Mouse (Mus musculus) kidney, postnatal 0 days (tissue): ENCODE measurements around the gene Dpagt1. TPM values are rescaled to one million over a fixed set of nuclear protein-coding genes. Genes with fewer than 3 reads are reported as not detected.
A peak's percentile ranks its signal among the peaks of the same experiment; 100 is the strongest.
"Not testable (repeated sequence)": the region's sequence is repeated elsewhere in the genome, so short reads cannot be mapped to it uniquely, and the experiment has no call there.

ENCODE experiments used
- ATAC-seq: fragments of 200-750 bp; cut with Nextera tagmentation; replicated peaks from 2 replicates; pipeline ENCODE4 v1.8.0; 2017; ENCODE audit warnings: low read depth, moderate number of reproducible peaks, moderate TSS enrichment, moderate library complexity; ENCODE audit not compliant: low FRiP score
- DNase-seq: peaks from one replicate; pipeline ENCODE4 v3.0.0-alpha.2; 2016; ENCODE audit warnings: low spot score
- H3K27ac ChIP-seq: fragments of 300-500 bp; sonication (generic); 2 replicates; pipeline ENCODE4 v1.5.1; 2014; ENCODE audit warnings: mild to moderate bottlenecking
- H3K27me3 ChIP-seq: fragments of 300-500 bp; sonication (generic); 2 replicates; pipeline ENCODE4 v1.6.1; 2014; ENCODE audit warnings: low read length, mixed read lengths; ENCODE audit not compliant: insufficient read depth
- H3K36me3 ChIP-seq: fragments of 300-500 bp; sonication (generic); 2 replicates; pipeline ENCODE4 v1.6.1; 2014; ENCODE audit warnings: low read length, mixed read lengths; ENCODE audit not compliant: insufficient read depth
- H3K4me1 ChIP-seq: fragments of 300-500 bp; sonication (generic); replicated peaks from 2 replicates; pipeline ENCODE4 v1.6.1; 2014; ENCODE audit warnings: antibody characterized with exemption, low read length, mixed read lengths; ENCODE audit not compliant: insufficient read depth
- H3K4me2 ChIP-seq: fragments of 300-500 bp; sonication (generic); 2 replicates; pipeline ENCODE4 v1.6.1; 2014; ENCODE audit warnings: mild to moderate bottlenecking, low read length, moderate library complexity, mixed read lengths
- H3K4me3 ChIP-seq: fragments of 300-500 bp; sonication (generic); replicated peaks from 2 replicates; pipeline ENCODE4 v1.5.1; 2014; ENCODE audit warnings: low read depth, low read length
- H3K9ac ChIP-seq: fragments of 300-500 bp; sonication (generic); 2 replicates; pipeline ENCODE4 v1.6.1; 2014; ENCODE audit warnings: low read depth, low read length
- H3K9me3 ChIP-seq: fragments of 300-500 bp; sonication (generic); replicated peaks from 2 replicates; pipeline ENCODE4 v1.6.1; 2016; ENCODE audit warnings: low read length, inconsistent platforms, mixed read lengths
- CTCF ChIP-seq: IDR thresholded peaks from 2 replicates; pipeline ENCODE4 v1.5.1; 2016; ENCODE audit warnings: antibody characterized with exemption, low read depth, mild to moderate bottlenecking, moderate library complexity
- WGBS: fragments of 180-500 bp; shearing (Covaris S2); extraction: QIAGEN DNeasy Blood & Tissue Kit; methylation state at CpG from one replicate; pipeline ENCODE4 v1.1.7; 2014; 5-methylcytosine and 5-hydroxymethylcytosine counted together
- polyA plus RNA-seq: library from polyadenylated mRNA; unstranded; fragments of >200 nt; fragmentation: Nextera tagmentation; extraction: Ambion mirVana; gene quantifications from 2 replicates; pipeline ENCODE4 v1.2.1, GENCODE M21; 2015

Gene Dpagt1
- polyA plus RNA-seq, 1 experiment from 2014 or later = 32.2 TPM

DNA sequence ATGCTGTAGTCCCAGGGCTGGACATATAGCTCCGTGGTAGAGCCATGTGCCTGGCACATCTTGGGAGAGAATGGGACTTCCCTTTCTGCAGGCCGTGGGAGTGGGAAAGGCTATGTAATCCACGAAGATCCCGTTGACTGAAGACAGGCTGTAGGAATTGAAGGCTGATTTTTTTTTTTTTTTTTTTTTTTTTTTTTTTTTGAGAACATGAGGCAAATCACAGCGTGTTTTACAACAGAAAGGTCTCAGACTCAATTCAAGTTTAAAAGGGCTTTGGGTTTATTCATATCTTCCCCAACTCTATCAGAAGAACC lies 10.2 kb downstream of the Dpagt1 start:
- H3K36me3 ChIP-seq = peaks cover 18% of the 10 kb centered on the region; the same call in 1 of the 2 replicates
- no peaks in the 10 kb centered on the region for H3K27me3 ChIP-seq
- H3K9ac ChIP-seq = peak overlapping the region; percentile 88; the same call in 1 of the 2 replicates
- DNase-seq (no peak), ATAC-seq (no peak)
- H3K9me3 ChIP-seq = no peaks in the 10 kb centered on the region
- no peak for TF ChIP-seq CTCF
- peak overlapping the region; percentile 90 for H3K4me2 ChIP-seq
- H3K27ac ChIP-seq = peak overlapping the region; percentile 90; the same call in 1 of the 2 replicates
- 1% methylated on average over 5 of the region's 5 CpGs for WGBS
- peak overlapping the region; percentile 85 for H3K4me3 ChIP-seq
- H3K4me1 ChIP-seq = peaks cover 6% of the 10 kb centered on the region; the same call in 1 of the 2 replicates

DNA sequence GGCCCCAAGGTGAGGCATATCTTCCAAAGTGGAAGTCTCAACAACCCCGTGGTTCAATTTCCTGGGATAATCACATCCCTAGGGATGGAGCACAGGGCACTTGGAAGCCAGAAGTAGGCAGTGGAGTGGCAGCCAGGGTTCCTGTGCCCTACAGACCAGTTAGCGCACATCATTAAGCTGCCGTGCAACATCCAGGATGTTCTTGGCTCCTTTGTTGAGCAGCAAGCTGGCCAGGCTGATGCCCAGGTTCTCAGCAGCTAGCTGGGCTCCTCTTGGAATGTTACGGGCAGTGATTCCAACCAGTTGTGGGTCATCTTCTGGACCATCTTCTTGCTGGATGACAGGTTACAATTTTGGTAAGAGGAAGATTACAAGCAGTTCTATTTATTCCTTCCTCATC lies 10.7 kb downstream of the Dpagt1 start:
- H3K4me2 ChIP-seq = peak overlapping the region; percentile 90
- peaks cover 15% of the 10 kb centered on the region; the same call in 1 of the 2 replicates for H3K36me3 ChIP-seq
- not testable (repeated sequence) for H3K9me3 ChIP-seq, H3K27ac ChIP-seq, H3K27me3 ChIP-seq, DNase-seq, H3K4me1 ChIP-seq, ATAC-seq
- H3K4me3 ChIP-seq = peak overlapping the region; percentile 85
- WGBS = 22% methylated on average over 4 of the region's 4 CpGs
- H3K9ac ChIP-seq = peak overlapping the region; percentile 88; the same call in 1 of the 2 replicates

DNA sequence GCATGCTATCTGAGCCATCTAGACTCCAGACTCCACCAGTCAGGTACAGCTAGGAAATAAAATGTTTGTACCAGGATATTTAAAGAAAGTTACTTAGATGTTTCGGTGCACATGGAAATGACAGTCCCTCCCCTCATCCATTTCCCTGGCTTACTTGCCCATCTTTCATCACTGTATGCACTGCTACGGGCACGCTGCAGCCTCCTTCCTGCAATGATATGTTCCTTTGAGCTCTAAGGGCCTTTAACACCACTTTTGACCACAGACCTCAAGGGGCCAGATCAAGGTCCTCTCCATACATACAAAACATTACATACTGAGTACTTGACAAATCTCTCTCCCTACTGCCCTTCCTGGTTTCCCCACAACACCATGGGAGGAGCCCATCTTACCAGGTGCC lies 11.1 kb downstream of the Dpagt1 start:
- no peaks in the 10 kb centered on the region for H3K27me3 ChIP-seq
- 62% methylated on average over 3 of the region's 3 CpGs for WGBS
- ATAC-seq (no peak), DNase-seq (no peak)
- H3K4me2 ChIP-seq = peak overlapping the region; percentile 90
- peaks cover 6% of the 10 kb centered on the region; the same call in 1 of the 2 replicates for H3K4me1 ChIP-seq
- H3K27ac ChIP-seq = no peak overlapping the region
- TF ChIP-seq CTCF = no peak
- H3K9ac ChIP-seq = 0 out of 2 replicates have a peak overlapping the region, but pooled peaks have one; percentile 88
- peak overlapping the region; percentile 85 for H3K4me3 ChIP-seq
- no peaks in the 10 kb centered on the region for H3K9me3 ChIP-seq
- H3K36me3 ChIP-seq = peaks cover 15% of the 10 kb centered on the region; the same call in 1 of the 2 replicates

DNA sequence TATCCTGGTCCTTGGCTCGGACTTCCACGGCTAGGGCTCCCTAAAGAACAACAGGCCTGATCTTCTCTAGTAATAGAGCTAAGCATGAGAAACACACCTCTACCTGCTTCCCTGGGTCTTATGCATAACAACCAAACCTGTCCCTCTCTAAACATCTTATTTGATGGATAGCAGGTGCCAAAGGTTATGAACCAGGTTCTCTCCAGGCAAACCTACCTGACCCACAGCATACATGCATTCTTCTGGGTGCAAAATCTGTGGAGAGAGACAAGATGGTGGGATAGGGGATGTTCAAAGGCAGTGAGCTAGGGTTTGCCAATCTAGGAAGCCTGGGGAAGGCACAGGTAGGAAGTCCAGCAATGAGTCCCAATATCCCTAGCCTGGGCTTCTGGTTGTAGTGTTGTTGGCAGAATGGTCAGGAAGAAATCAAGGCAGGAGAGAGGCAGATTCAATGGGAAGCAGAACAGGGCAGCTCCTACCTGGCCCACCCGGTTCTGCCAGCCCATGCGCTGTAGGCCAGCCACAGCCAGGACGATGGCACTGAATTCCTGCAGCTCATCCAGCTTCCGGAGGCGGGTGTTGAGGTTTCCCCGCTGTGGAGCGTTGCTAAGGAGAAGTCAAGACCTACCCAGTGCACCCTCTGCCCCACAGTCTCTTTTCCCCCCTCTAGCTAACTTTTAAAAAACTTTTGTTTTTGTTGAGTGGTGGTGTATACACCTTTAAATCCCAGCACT lies 11.8 kb downstream of the Dpagt1 start:
- no peak for DNase-seq
- Histone ChIP-seq H3K36me3 (peaks cover 12% of the 10 kb centered on the region; the same call in 1 of the 2 replicates), H3K4me2 (peak overlapping the region; percentile 90), H3K9me3 (no peaks in the 10 kb centered on the region), H3K4me1 (peaks cover 6% of the 10 kb centered on the region; the same call in 1 of the 2 replicates), H3K27ac (peak overlapping the region; percentile 31; the same call in 1 of the 2 replicates), H3K27me3 (no peaks in the 10 kb centered on the region), H3K9ac (0 out of 2 replicates have a peak overlapping the region, but pooled peaks have one; percentile 23), H3K4me3 (no peak overlapping the region)
- no peak for ATAC-seq
- no peak for TF ChIP-seq CTCF
- 57% methylated on average over 9 of the region's 9 CpGs for WGBS

DNA sequence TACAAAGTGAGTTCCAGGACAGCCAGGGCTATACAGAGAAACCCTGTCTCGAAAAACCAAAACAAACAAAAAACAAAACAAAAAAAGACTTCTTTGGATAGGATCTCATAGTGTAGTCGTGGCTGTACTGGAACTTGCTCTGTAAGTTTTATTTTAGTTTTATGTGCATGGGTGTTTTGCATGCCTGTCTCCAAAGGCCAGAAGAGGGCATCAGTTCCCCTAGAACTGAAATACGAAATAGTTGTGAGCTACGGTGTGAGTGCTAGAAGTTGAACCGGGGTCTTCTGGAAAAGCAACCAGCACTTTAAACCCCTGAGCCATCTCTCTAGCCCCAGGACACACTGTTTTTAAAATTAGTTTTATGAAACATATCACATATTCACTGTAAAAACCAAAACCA lies 12.8 kb downstream of the Dpagt1 start:
- peak; percentile 24; the same call in 1 of the 2 replicates for TF ChIP-seq CTCF
- Histone ChIP-seq H3K4me2 (no peak overlapping the region), H3K9ac (no peak overlapping the region), H3K9me3 (no peaks in the 10 kb centered on the region), H3K36me3 (peaks cover 7% of the 10 kb centered on the region; the same call in 1 of the 2 replicates), H3K27ac (no peak overlapping the region), H3K27me3 (no peaks in the 10 kb centered on the region), H3K4me3 (no peak overlapping the region), H3K4me1 (peaks cover 11% of the 10 kb centered on the region; the same call in 1 of the 2 replicates)
- 70% methylated on average over 5 of the region's 5 CpGs for WGBS
- ATAC-seq = no peak
- no peak for DNase-seq

DNA sequence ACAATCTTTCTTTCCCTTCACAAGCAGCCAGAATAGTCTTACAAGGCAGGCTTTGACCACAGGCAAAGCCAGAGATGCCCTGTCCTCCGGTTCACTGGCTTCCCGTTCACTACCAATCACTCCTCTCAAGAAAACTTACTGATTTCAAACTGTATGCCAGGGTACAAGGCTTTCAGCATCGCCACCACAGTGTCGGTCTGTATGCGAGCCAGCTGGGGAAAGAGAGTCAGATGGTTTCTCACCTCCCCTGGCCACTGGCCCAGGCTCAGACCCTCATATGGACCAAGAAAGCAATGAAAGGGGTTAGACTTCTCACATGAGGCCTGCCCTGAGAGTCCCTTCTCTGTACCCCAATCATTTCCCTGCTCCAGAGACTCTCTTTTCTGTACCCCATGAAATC lies 15.7 kb downstream of the Dpagt1 start:
- 91% methylated on average over 5 of the region's 5 CpGs for WGBS
- no peak for DNase-seq
- Histone ChIP-seq H3K4me2 (no peak overlapping the region), H3K9ac (0 out of 2 replicates have a peak overlapping the region, but pooled peaks have one; percentile 1), H3K36me3 (peaks cover 7% of the 10 kb centered on the region; the same call in 1 of the 2 replicates), H3K27me3 (no peaks in the 10 kb centered on the region), H3K4me3 (no peak overlapping the region), H3K27ac (no peak overlapping the region), H3K4me1 (peaks cover 11% of the 10 kb centered on the region; the same call in 1 of the 2 replicates), H3K9me3 (no peaks in the 10 kb centered on the region)
- TF ChIP-seq CTCF = no peak
- no peak for ATAC-seq
